Mouse (Mus musculus) cerebellum, postnatal 36 days (tissue): ENCODE measurements around the gene Foxj2.

Experiments
- DNase-seq, 2 experiments: peaks; one replicate each; pipeline ENCODE4 v3.0.0; 2021 to 2022; ENCODE audit warnings: mixed read lengths in 2 of 2

The Foxj2 gene

DNA sequence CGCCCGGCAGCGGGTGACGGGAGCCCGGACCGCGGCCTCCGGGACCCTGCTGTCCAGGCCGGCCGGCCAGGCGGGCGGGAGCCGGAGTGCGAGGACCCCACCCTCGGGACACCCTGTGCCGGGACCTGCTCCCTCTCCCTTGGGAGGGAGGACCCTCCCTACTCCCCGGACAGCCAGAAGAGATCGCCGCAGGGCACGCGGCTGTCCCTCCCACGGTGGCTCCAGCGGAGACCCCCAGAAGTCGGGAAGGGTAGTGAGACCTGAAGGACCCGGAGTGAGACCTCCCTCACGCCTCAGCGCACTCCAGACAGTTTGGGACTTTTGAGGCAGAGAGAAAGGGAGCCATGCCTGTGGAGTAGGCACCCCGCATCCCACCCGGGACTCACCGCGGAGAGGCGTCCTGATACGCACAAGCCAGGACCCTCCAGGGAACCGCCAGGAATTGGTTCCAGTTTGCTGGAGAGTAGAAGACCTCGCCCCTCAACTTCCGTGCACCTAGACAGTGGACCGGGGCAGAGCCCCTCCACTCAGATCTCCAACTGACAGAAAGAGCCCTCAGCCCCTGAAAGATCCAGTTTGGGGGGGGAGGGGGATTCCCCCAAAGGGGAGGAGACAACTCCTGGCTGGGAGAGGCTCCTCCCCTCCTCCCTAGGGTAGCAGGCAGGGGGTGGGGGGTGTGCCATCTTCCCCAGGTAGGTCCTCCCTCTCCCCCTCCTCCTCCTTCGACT lies 521 bp downstream of the Foxj2 start:
- DNase-seq: peak; percentile 33 to 38

DNA sequence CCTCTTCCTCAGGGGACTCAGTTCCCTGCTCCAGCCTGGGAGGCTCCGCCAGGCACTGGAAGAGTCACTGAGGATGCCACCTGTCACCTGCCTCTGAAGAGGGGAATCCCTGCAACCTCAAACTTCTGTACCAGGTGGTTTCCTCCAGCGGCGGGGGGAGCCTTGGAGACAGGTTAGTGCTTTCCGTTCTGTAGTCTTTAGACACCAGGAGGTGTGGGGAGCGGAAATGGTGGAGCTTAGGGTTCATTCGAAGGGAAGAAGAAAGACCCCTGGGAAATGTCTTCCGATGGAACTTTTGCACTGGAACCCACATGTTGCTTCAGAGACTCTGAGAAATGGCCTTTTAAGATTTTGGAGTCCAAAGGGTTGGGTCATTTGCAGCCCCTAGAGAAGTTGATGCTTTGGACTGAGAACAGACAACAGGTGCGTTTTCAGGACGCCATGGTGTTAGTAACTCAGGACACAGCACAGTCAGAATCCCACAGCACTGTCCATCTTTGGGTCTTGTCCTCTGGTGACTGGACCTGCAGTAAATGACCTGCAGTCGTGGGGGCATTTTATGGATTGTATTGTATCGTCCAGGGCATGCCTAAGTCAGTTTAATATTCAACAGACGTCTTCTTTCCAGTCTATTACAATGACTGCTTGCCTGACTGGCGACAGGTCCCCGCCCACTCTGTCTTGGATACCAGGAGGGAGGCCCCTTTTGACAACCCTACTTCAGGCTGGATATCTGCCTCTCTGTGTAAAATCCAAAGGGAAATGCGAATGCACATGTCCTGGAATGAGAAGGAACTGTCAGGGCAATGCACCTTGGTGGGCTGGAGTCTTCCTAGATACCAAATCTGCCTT lies 1.3 kb downstream of the Foxj2 start:
- no peak for DNase-seq

DNA sequence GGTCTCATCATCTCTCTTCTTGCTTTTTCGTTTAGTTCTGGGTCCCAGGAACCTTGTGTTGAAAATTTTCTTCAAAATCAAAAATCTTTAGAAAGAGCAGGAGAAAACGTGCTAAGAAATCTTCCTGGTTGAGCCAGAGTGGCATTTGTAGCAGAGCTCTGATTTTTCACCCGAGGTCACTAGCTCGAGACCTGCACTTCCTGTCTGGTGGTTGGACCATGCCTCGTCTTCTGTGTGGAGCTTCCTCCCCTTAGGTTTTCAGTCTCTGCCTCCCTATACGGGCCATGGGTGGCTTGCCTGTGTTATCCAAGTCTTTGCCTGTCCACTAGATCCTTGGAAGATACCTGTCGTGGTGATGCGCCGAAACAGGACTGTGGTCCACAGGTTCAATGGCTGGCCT lies 2.1 kb downstream of the Foxj2 start:
- DNase-seq: no peak

DNA sequence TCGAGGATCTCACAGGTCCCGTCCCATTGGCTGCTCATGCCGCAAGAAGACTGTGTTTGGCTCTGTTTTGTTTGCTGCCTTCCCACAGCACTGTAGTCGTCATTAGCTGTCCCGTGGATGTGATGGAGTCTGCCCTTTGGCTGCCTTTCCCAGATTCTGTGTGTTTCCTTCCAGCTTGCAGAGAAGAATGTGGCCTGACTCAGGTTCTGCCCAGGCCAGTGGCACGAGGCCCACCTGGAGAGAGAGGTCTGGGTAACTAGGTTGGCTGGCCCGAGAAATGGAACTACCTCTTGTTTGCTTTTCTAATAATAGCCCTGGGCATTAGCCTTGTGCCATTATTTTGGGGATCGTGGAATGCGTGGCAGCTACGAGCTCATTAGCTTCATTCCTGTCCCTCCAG lies 4.4 kb downstream of the Foxj2 start:
- peak; percentile 44 to 54 for DNase-seq

DNA sequence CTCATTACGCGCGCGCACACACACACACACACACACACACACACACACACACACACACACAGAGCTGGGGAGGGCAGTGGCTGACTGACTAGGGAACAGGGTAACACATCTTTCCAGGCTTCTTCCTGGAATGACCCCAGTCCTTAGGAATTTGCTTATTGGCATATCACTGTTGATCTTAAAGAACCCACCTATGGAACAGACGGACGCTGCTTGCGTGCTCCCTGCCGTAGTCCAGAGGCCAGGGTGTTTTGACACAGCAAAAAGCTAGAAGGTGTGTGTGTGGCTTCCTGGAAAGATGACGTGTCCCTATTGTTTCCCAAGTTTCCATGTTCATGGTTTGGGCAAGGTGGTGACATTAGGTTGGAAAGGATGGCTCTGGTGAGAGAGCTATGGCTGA lies 5.5 kb downstream of the Foxj2 start:
- DNase-seq: no peak

DNA sequence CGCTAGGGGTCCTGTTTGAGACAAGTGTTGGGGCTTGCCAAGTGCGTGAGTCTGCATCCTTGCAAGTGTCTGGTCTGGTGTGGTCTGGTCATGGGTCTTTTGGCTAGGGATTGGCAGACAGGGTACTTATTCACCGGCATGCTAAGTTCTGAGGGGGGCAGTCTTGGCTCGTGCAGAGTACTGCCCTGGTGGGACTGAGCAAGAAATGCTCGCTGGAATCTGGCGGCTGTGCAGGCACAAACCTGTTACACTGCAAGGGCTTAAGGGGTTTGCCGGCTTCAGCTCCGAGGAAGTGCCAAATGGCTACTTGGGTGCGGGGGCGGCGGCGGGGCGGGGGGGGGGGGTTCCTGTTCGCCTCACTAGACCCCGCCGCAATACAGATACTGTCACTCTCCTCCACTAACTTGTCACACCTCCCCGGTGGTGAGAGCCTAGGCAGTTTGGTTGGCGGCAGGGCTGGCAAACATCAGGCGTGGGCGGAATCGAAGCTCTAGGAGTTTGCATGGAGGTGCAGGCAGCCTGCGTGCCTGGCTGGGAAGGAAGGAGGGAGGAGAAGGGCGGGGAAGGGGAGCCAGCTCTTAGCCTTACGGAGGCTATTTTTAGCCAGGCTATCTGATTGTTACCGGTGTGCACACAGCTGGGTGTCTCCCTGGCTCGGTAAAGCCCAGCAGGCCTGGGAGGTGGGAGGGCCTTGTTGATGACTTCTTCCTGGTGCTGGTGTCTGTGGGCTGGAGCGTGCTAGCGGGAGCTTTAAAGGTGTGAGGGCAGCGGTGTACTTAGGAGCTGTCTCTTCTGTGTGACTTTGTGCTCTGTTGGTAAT lies 6.4 kb downstream of the Foxj2 start:
- DNase-seq: peak; percentile 68 to 74

DNA sequence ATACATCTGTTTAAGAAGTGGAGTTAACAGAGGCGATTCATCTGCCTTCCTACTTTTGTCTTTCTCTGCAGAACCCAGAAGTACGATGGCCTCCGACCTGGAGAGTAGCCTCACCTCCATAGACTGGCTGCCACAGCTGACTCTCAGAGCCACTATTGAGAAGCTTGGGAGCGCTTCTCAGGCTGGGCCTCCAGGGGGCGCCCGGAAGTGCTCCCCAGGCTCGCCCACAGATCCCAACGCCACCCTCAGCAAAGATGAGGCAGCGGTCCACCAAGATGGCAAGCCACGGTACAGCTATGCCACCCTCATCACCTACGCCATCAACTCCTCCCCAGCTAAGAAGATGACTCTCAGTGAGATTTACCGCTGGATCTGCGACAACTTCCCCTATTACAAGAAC lies 8.4 kb downstream of the Foxj2 start:
- peak; percentile 32 to 39 for DNase-seq

DNA sequence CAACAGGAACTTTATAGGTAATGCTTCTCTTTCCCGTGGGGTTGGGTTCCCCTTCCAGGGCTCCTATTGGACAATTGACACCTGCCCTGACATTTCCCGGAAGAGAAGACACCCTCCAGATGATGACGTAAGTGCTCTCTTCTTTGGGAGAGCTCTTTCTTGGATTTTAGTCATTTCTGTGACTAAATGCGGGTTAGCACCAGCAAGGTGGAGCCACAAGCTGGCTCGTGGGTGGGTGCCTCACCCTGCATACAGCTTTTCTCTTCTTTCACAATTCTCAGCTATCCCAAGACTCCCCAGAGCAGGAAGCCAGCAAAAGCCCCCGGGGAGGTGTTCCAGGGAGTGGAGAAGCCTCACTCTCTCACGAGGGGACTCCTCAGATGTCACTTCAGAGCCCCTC lies 13.2 kb downstream of the Foxj2 start:
- DNase-seq: no peak

DNA sequence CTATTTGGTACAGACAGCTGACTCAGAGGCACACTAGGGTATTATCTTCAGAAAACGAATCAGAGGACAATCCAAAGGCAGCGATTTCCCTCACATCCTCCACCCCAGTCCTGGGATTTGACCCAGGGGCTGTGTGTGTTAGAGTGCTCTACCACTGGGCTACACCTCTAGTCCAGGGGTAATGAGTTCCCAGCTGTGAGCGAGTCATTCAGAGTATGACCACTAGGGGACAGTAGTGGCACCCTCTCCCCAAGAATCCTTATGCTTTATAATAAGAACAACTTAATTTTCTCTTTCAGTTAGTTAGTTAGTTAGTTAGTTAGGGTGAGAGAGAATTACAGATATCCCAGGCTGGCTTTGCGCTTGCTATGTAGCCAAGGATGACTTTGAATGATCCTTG lies 14.7 kb downstream of the Foxj2 start:
- peak in 1 of 2 experiments; percentile 22 for DNase-seq

DNA sequence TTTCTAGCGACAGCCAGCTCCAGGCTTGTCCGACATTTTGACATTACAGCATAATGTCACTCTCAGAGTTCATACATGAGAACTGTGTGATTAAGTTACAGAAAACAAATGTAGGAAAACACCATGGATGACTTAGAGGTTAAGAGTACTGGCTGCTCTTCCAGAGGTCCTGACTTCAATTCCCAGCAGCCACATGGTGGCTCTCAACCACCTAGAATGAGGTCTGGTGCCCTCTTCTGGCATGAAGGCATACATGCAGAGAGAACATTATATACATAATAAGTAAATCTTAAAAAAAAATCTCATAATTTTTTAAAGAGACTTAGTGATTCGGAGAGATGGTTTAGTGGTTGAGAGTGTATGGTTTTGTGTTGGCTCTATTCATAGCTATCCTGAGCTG lies 17.3 kb downstream of the Foxj2 start:
- DNase-seq: no peak

DNA sequence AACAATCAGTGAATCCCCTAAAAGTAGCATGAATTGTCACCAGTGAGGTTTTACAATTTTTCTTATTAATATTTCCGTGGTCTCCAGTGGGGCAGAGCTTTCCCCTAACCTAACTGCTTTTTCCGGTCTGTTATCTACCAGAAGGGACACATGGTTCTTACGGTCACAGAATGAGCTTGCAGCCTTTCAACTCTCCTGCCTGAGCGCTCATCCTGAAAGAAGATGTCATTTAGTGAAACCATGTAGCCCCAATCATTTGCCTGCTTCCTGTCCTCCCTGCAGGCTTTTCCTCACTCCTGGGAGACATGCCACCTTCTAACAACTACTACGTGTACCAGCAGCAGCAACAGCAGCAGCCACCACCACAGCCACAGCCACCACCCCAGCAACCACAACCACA lies 17.8 kb downstream of the Foxj2 start:
- DNase-seq: no peak

DNA sequence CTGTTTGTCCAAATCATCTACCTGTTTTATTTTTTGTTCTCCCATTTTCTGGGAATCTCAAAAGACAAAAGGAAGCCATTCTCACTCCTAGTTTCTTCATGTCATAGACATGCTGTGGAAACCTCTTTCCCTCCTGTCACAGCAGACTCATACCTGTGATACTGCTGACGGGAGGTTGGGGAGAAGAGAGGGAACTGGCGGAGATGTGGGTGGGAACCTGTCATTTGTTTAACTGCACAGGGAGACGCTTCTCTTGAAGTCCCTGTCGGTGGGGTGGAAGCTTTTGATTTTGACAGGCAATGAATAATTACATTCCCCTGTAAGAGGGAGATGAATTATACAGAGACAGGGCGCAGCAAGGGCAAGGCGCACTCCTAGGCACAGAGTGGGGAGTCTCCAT lies 24.0 kb downstream of the Foxj2 start:
- DNase-seq: no peak

DNA sequence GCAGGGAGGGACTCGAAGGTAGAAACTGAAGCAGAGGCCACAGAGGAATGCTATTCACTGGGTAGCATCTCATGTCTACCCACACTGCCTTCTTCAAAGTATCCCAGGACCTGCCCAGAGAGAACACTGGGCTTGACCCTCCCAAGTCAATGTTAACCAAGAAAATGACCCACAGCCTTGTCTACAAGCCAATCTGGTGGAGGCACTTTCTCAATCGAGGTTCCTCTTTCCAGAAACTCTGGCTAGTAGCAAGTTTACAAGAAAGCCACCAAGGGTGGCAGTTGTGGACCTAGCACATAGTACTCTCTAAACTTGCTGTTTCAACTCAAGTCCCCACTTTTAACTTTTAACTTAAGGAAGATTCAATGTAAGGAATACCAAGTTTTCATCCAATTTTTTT lies 33.0 kb downstream of the Foxj2 start:
- DNase-seq: no peak

DNA sequence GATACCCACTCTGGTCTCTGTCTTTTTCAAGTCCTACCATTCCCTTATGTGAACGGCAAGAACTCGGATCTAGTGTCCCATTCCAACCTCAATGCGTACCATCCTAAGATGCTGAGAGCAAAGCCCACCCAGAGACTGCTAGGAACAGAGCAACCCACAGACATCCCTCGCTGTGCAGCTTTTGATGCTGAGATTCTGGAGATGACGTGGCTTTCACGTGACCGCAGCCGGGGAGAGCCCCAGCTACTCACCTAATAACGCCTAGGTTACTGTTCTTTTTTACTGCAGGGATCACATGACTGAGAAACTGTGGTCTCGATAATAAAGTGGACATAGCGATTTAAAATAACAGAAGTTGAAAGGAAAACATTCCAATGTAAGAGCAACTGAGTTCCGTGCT lies 34.8 kb downstream of the Foxj2 start:
- DNase-seq: no peak

DNA sequence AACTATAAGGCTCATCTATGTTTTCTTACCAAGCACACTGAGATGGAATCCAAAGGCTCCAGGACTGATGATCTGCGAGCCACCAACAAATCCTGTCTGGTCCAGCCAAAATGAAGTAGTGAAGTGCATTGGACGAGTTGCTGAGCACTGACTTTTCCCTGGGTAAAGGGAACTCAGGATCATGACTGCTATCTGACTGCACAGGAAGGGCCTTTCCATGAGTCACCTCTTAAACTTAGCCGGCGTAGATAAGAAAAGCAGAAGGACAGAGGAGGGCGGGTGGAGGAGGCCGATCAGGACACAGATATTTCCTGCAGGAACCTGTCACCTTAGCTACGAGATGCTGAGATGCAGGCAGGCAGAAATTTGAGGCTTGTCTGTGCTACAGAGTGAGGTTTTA lies 36.2 kb downstream of the Foxj2 start, which contains the start of gene C3ar1:
TSS of gene C3ar1 (minus strand) at position 207 of the 400 bp plus-strand sequence.
- DNase-seq: no peak

DNA sequence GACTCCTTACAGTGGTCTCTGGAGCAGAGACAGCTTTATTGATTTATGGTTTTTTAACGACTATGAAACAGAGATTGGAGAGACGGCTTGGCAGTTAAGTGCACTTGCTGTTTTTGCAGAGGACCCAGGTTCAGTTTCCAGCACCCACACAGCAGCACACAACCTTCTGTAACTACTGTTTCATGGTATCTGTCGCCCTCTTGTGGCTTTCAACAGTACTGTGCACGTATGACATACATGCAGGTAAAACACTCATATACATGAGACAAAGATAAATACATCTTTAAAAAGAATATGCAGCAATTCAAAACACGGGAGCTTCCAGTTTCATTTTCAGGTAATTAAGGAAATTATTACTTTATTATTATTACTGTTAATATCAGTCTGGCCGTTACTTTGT lies 42.7 kb downstream of the Foxj2 start:
- no peak for DNase-seq

DNA sequence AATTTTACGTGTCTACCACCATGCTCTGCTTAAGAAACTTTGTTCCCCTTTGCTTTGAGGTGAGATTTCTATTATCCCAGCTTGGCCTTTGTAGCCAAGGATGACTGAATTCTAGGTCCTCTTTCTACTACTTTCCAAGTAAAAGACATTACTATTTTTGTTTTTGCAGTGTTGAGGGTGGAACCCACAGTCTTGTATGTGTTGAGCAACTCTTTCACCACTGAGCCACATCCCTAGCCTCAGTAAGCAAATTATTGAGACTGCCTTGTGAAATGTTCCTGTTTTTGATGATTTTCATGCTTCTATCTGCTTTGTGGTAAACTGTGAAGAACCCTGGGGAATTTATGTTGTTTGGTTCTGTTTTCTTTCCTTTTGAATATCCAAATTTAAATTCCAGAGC lies 43.2 kb downstream of the Foxj2 start:
- DNase-seq: no peak

DNA sequence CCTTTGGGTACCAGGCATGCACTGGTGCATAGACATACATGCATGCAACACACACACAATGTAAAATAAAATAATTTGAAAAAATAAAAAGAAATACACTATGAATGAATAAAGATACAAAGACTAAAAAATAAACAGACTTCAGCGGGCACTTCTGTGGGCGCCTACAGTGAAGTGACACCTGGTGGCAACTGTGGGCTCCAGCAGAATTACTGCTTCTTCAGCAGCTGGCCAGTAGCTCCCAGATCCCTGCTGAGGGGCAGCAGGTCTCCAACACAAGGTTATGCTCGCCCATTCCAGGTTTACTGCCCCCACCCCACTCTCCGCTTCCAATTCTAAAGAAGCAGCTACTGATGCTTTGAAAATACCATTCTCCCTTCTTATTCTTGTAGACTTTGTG lies 48.2 kb downstream of the Foxj2 start:
- no peak for DNase-seq

DNA sequence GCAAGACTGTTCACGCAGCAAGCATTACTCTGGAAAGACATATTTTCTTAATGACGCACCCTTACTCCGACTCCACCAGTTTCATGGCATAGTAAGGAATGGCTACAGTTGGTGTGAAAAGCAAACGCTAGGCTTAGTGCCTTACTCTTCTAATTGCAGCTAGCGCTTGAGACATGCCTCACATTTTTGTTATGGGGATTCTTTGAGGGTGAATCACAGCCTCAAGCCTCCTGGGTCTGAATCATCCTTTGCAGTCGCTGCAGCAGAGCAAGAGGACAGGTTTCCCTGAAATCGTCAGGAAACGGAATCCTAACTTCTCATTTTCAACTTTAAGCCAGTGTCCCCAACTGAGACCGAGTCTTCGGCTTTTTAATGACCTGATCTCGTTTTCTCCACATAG lies 50.1 kb downstream of the Foxj2 start:
- DNase-seq: no peak

DNA sequence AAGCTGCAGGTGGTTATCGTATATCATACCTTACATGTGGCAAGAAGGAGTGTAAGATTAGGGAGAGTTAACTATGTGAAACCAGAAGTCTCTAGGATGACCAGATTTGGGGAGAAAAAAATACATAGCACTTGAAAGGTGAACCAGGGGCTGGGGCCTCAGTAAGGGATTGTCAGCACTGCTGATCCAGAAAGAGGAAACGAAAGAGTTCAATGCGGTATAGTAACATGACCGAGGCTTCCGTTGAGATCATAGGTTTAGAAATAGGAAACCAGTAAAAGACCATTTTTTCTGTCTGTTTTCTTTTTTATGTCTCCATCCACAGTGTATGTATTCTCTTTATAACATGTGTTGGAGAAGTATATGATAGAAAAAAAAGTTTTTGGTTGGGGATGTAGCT lies 53.1 kb downstream of the Foxj2 start:
- DNase-seq: no peak

DNA sequence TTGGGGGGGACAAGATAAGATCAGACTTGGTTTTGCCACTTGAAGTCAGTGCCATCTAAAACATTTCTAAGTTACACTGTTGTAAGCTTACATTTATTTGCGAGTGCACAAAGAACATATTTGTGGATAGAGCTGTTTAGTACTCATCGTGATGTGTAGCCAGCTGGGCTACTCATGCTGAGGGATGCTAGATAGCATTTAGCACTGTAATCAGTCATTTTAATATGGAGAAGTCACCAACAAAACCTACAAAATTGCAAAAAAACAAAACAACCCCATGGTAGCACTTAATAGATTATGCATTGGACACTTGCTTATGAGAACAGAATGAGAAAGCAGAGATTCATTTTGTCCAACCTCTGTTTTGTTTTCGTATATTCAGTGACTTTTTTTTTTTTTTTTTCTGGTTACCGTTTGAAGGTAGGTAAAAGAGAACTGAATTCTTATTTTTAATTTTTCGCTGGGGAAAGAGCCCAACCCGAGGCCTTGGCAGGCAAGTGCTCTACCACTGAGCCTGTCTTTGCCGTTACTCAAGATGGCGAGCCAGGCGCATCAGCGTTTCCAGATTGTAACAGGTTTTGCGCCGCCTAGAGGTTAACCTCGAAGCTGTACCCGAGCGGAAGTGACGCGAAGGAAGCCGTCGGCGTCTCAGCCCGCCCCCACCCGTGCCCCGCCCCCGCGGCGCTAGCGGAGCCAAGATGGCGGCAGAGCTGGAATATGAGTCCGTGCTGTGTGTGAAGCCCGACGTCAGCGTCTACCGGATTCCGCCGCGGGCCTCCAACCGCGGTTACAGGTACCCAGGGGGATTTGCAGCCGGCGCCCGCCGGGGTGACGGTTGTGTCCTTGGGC lies 54.4 kb downstream of the Foxj2 start, which contains the start of gene Necap1:
TSS of gene Necap1 (plus strand) at position 604 of the 849 bp plus-strand sequence.
- peak; percentile 98 to 100 for DNase-seq

DNA sequence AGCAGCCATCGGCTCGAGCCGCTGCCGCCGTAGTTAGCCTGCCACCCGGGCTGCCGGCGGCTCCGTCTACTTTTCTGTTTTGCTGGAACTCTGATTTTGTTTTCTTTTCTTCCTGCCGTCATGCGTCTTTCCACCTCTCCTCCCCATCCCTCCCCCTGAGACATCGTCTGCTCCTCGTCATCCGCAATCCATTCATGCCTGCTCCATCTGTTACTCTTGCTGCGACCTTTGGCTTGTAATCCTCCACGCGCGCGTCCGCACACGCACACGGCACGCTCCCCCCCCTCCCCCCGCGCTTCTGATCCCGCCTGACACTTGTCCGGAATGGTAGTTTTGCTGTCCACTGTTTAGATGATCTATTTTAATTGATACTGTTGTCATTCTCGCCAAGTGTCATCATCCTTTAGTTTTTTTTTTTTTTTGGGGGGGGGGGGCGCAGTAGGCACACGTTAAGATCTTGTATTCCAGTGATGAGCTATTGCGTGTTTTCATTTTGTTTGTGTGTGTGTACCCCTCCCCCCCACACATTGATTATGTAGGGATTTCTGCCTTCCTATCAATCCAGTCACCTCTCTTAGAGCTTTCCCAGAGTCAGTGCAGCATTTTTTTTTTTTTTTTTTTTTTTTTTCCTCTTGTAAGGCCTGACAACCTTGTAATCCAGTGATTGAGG lies 55.1 kb downstream of the Foxj2 start:
- peak in 1 of 2 experiments; percentile 64 for DNase-seq
